Comparison of ENCODE assay signal across 9 mouse cellular contexts in the genomic region with DNA sequence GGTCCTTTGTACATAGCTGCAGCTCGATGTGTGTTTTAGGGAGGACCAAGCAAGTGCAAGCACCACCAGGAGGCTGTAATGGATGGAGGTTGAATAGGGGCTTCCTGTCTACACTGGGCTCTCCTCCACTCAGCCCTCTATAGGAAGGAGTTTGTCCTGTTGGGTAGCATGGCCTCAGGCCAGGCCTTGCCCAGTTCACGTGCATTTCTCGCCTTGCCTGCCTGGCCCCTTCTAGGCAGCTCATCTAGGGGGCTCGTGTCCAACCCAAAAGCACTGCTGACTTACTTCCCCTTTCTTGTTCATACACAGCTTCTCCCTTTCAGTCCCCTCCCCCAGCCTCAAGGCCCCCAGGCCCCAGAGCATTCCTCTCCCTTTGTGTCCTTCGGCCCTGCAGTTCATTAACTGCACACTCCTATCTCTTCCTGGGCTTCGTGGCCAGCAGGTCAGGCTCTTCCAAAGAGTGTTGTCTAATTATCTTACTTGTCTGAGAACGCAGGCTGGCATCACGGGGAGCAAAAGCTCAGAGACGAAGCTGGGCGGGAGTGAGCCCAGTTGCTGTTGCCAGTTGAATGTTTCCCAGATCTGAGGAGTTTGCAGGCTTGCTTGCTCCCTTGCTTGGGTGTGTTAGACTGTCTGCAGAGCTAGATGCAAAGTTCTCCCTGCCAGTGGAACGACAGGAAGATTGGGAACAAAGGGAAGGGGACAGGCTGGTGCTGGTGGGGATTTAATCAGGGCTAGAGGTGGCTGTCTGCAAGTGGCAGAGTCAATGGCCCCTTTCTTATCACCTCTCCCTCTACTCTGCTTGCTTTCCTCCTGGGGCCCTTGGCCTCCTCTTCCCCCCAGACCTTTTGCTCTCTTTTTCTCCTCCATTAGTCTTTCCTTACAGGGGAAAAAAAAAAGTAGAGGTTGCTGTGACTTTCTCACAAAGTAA.
DNase-seq lines count a peak whose midpoint lies in the region; ATAC-seq and TF ChIP-seq lines count a peak whose summit lies in the region.
"Had no signal": no experiment of that assay in that cellular context is flagged by ENCODE, and none has a peak within 500 bp of the region (broad histone marks: within the 10 kb centered on the region; RNA-seq: fewer than 3 reads in every experiment).

No protein-coding gene starts in this region.

- peak overlapping the region; percentile 29; the same call in 1 of the 2 replicates for H3K27ac ChIP-seq in lung, postnatal 0 days (ENCODE audit: low read length)
- H3K27ac ChIP-seq in limb, embryonic 13.5 days: no peak overlapping the region

- no peak for ATAC-seq in lung, postnatal 0 days
- no peak for ATAC-seq in limb, embryonic 13.5 days (ENCODE audit: low FRiP score, low read depth)
- no peak for ATAC-seq in megakaryocyte-erythroid progenitor cell, adult 5-6 weeks (replicated peaks; ENCODE audit: low FRiP score, low TSS enrichment, poor library complexity, severe bottlenecking)

- TF ChIP-seq EP300 in lung, postnatal 0 days (IDR thresholded peaks at IDR 0.05): no peak

- H3K4me2 ChIP-seq in lung, postnatal 0 days (replicated peaks; ENCODE audit: low read depth, low read length): no peak overlapping the region
- no peak overlapping the region for H3K4me2 ChIP-seq in limb, embryonic 13.5 days (replicated peaks)

- peak; percentile 91 for DNase-seq in heart, adult 11 months
- DNase-seq in heart, postnatal 25 days (ENCODE audit: low spot score): no peak
- no peak for DNase-seq in lung, postnatal 0 days (ENCODE audit: low spot score)
- no peak for DNase-seq in lung, postnatal 14 days
- DNase-seq in testis, postnatal 10 days (ENCODE audit: low spot score): peak; percentile 58
- no peak for DNase-seq in adrenal gland, adult 18-20 months (ENCODE audit: low spot score in 2 of 2)
- DNase-seq: lung, postnatal 10 days had no signal

- no peak overlapping the region for H3K4me3 ChIP-seq in lung, postnatal 0 days (ENCODE audit: low read depth, low read length)
- no peak overlapping the region for H3K4me3 ChIP-seq in limb, embryonic 13.5 days

- no peaks in the 10 kb centered on the region for H3K27me3 ChIP-seq in lung, postnatal 0 days (replicated peaks; ENCODE audit: insufficient read depth, low read length)
- no peaks in the 10 kb centered on the region for H3K27me3 ChIP-seq in limb, embryonic 13.5 days

- H3K4me1 ChIP-seq in lung, postnatal 0 days (ENCODE audit: insufficient read depth, low read depth, low read length): peaks cover 5% of the 10 kb centered on the region
- peaks cover 8% of the 10 kb centered on the region for H3K4me1 ChIP-seq in limb, embryonic 13.5 days

- no peak overlapping the region for H3K9ac ChIP-seq in lung, postnatal 0 days (replicated peaks; ENCODE audit: low read depth)
- 0 out of 2 replicates have a peak overlapping the region, but pooled peaks have one; percentile 35 for H3K9ac ChIP-seq in limb, embryonic 13.5 days

- intact Hi-C loops in heart, postnatal 25 days (cut with DNase I): no loop called here

- H3K36me3 ChIP-seq in lung, postnatal 0 days (ENCODE audit: insufficient read depth, low read length): peaks cover 6% of the 10 kb centered on the region; the same call in 1 of the 2 replicates
- H3K36me3 ChIP-seq in limb, embryonic 13.5 days: peaks cover 33% of the 10 kb centered on the region

- H3K9me3 ChIP-seq in lung, postnatal 0 days (ENCODE audit: low read length): no peaks in the 10 kb centered on the region
- no peaks in the 10 kb centered on the region for H3K9me3 ChIP-seq in limb, embryonic 13.5 days

- TF ChIP-seq CTCF in lung, postnatal 0 days (IDR thresholded peaks at IDR 0.05): no peak

- 25% methylated on average over 11 of the region's 11 CpGs for WGBS in lung, postnatal 0 days
- WGBS in limb, embryonic 13.5 days: 44% methylated on average over 11 of the region's 11 CpGs

Comparison
In these comparisons a context has a peak if more than half of its experiments do, and no peak if none do; other contexts are left out.
1. DNase-seq: peak in heart, adult 11 months (single experiment) and testis, postnatal 10 days (single experiment); none in heart, postnatal 25 days (single experiment), lung, postnatal 0 days (single experiment), lung, postnatal 14 days (single experiment) and adrenal gland, adult 18-20 months (0 of 2).